Mouse (Mus musculus) kidney, embryonic 15.5 days (tissue): ENCODE results near the gene Shd. TPM values are rescaled to one million over a fixed set of nuclear protein-coding genes. Genes with fewer than 3 reads are reported as not detected.

Experiments used
- ATAC-seq: fragments of 200-750 bp; cut with Nextera tagmentation; replicated peaks from 2 replicates; pipeline ENCODE4 v1.8.0; 2017; ENCODE audit warnings: moderate TSS enrichment; ENCODE audit not compliant: low FRiP score
- H3K27ac ChIP-seq: fragments of 300-500 bp; sonication (generic); 2 replicates; pipeline ENCODE4 v1.5.1; 2015; ENCODE audit warnings: mild to moderate bottlenecking, inconsistent platforms
- H3K27me3 ChIP-seq: fragments of 300-500 bp; sonication (generic); 2 replicates; pipeline ENCODE4 v1.6.1; 2015; ENCODE audit warnings: inconsistent platforms
- H3K36me3 ChIP-seq: fragments of 300-500 bp; sonication (generic); 2 replicates; pipeline ENCODE4 v1.6.1; 2015; ENCODE audit warnings: inconsistent platforms
- H3K4me1 ChIP-seq: fragments of 300-500 bp; sonication (generic); 2 replicates; pipeline ENCODE4 v1.6.1; 2015; ENCODE audit warnings: inconsistent platforms
- H3K4me2 ChIP-seq: fragments of 300-500 bp; sonication (generic); 2 replicates; pipeline ENCODE4 v1.6.1; 2015; ENCODE audit warnings: moderate library complexity, mild to moderate bottlenecking, inconsistent platforms
- H3K4me3 ChIP-seq: fragments of 300-500 bp; sonication (generic); replicated peaks from 2 replicates; pipeline ENCODE4 v1.5.1; 2015; ENCODE audit warnings: mild to moderate bottlenecking, inconsistent platforms
- H3K9ac ChIP-seq: fragments of 300-500 bp; sonication (generic); 2 replicates; pipeline ENCODE4 v1.6.1; 2015; ENCODE audit warnings: mild to moderate bottlenecking, inconsistent platforms
- H3K9me3 ChIP-seq: fragments of 300-500 bp; sonication (generic); replicated peaks from 2 replicates; pipeline ENCODE4 v1.6.1; 2016; ENCODE audit warnings: inconsistent platforms
- WGBS: fragments of 180-500 bp; shearing (Covaris S2); methylation state at CpG from one replicate; pipeline ENCODE4 v1.1.7; 2015; ENCODE audit warnings: mixed read lengths; 5-methylcytosine and 5-hydroxymethylcytosine counted together
- polyA plus RNA-seq: library from polyadenylated mRNA; unstranded; fragments of >200 nt; fragmentation: Nextera tagmentation; extraction: Ambion mirVana; gene quantifications from 2 replicates; pipeline ENCODE4 v1.2.1, GENCODE M21; 2015

Shd gene
- polyA plus RNA-seq, 1 experiment from 2014 or later = 28.8 TPM

- H3K9me3 ChIP-seq = no peaks in the 10 kb centered on the region
- no peak overlapping the region for H3K27ac ChIP-seq
- peaks cover 31% of the 10 kb centered on the region for H3K4me1 ChIP-seq
- 96% methylated on average over 7 of the region's 7 CpGs for WGBS
- peaks cover 60% of the 10 kb centered on the region for H3K36me3 ChIP-seq
- H3K4me2 ChIP-seq = no peak overlapping the region
- H3K27me3 ChIP-seq = no peaks in the 10 kb centered on the region
- no peak overlapping the region for H3K9ac ChIP-seq
- no peak for ATAC-seq
- H3K4me3 ChIP-seq = no peak overlapping the region
These were observed 8.6 kb upstream of the Shd start for GRCm38 (mm10) chr17:55961631-55962030.

DNA sequence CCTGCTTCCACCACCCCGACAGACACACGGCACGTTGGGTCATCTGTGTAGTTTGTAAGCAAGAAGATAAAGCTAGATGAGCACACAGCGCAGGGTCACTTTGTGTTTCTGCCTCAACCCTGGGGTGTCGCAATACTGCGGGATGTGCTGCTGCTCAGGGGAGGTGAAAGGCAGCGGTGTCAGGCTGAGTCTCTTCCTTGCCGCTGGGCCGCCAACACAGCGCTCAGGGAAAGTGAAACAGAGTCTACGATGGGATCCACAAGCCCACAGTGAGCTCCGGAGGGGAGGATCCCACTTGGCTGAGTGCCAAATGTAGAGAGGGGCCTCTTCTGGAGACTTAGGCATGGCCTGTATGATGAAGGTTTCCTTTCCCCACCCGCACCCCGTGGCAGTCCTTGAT lies 7.1 kb upstream of the Shd start:
- 84% methylated on average over 14 of the region's 14 CpGs for WGBS
- Histone ChIP-seq H3K9ac (no peak overlapping the region), H3K4me3 (no peak overlapping the region), H3K27ac (no peak overlapping the region), H3K9me3 (no peaks in the 10 kb centered on the region), H3K36me3 (peaks cover 76% of the 10 kb centered on the region), H3K4me2 (no peak overlapping the region), H3K27me3 (no peaks in the 10 kb centered on the region), H3K4me1 (peaks cover 21% of the 10 kb centered on the region)
- ATAC-seq = no peak

- no peak overlapping the region for H3K27ac ChIP-seq
- 91% methylated on average over 10 of the region's 10 CpGs for WGBS
These were observed 5.8 kb upstream of the Shd start for GRCm38 (mm10) chr17:55964496-55964895.

DNA sequence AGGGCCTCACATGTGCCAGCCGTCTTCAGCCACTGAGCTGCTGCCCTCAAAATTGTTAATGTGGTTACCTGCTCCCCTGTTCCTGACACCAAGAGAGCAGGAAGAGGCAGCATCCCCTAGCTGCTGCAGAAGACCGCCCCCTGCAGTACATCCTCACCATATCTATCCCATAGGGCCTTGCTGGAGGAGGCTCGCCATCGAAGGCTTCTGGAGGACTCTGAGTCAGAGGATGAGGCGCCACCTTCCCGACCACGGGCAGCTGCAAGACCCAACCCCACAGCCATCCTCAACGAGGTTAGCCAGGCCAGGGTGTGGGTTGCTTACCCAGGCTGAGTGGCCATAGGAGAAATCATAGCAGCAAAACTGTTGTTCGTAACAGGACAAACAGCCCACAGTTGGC lies 5.3 kb upstream of the Shd start:
- no peak for ATAC-seq
- no peak overlapping the region for H3K4me2 ChIP-seq
- peaks cover 78% of the 10 kb centered on the region for H3K36me3 ChIP-seq

More at GRCm38 (mm10) chr17:55964496-55964895, 5.8 kb upstream of the Shd start:
- Histone ChIP-seq H3K9me3 (no peaks in the 10 kb centered on the region), H3K4me2 (no peak overlapping the region), H3K4me1 (peaks cover 22% of the 10 kb centered on the region), H3K36me3 (peaks cover 78% of the 10 kb centered on the region), H3K4me3 (no peak overlapping the region), H3K27me3 (no peaks in the 10 kb centered on the region), H3K9ac (no peak overlapping the region)
- ATAC-seq = no peak

DNA sequence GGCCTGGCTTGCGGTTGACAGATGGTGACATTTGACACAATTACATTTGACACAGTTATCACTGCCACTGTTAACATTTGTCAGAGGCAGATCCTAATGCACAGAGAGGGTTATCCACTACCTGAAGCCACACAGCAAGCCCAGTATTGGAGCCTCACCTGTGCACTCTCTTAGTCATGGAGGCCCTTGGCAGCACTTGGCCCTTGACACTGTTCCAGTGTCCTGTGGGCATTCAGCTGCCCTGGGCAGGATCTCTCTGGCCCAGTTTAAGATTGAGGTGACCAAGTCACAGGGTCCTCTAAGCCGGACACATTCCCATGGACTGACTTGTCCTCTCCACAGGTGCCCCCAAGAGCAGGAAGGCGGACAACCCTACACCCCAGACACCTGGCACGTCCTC lies 3.1 kb upstream of the Shd start:
- ATAC-seq = no peak
- no peak overlapping the region for H3K9ac ChIP-seq
- WGBS = 94% methylated on average over 4 of the region's 4 CpGs

More for the DNA sequence above, 5.3 kb upstream of the Shd start:
- Histone ChIP-seq H3K9me3 (no peaks in the 10 kb centered on the region), H3K4me1 (peaks cover 22% of the 10 kb centered on the region), H3K27me3 (no peaks in the 10 kb centered on the region), H3K27ac (peak overlapping the region; percentile 32; the same call in 1 of the 2 replicates), H3K9ac (no peak overlapping the region), H3K4me3 (no peak overlapping the region)
- WGBS = 83% methylated on average over 9 of the region's 9 CpGs

GRCm38 (mm10) chr17:55968210-55968609 lies 2.1 kb upstream of the Shd start:
- Histone ChIP-seq H3K27ac (0 out of 2 replicates have a peak overlapping the region, but pooled peaks have one; percentile 56), H3K9ac (no peak overlapping the region), H3K9me3 (no peaks in the 10 kb centered on the region), H3K4me2 (no peak overlapping the region), H3K4me1 (peaks cover 35% of the 10 kb centered on the region), H3K36me3 (peaks cover 51% of the 10 kb centered on the region), H3K27me3 (peaks cover 17% of the 10 kb centered on the region), H3K4me3 (no peak overlapping the region)
- WGBS = 58% methylated on average over 7 of the region's 7 CpGs
- no peak for ATAC-seq

More for the DNA sequence above, 3.1 kb upstream of the Shd start:
- H3K27me3 ChIP-seq = peaks cover 17% of the 10 kb centered on the region
- no peak overlapping the region for H3K4me3 ChIP-seq
- H3K27ac ChIP-seq = no peak overlapping the region
- peaks cover 35% of the 10 kb centered on the region for H3K4me1 ChIP-seq
- no peaks in the 10 kb centered on the region for H3K9me3 ChIP-seq
- H3K4me2 ChIP-seq = no peak overlapping the region
- H3K36me3 ChIP-seq = peaks cover 59% of the 10 kb centered on the region

- WGBS = 52% methylated on average over 14 of the region's 14 CpGs
- Histone ChIP-seq H3K27ac (peak overlapping the region; percentile 56), H3K36me3 (peaks cover 37% of the 10 kb centered on the region), H3K9ac (no peak overlapping the region), H3K4me3 (peak overlapping the region; percentile 55), H3K4me2 (peak overlapping the region; percentile 96), H3K9me3 (no peaks in the 10 kb centered on the region), H3K27me3 (peaks cover 17% of the 10 kb centered on the region), H3K4me1 (peaks cover 35% of the 10 kb centered on the region)
- no peak for ATAC-seq
These were observed 707 bp upstream of the Shd start for GRCm38 (mm10) chr17:55969560-55969959.

DNA sequence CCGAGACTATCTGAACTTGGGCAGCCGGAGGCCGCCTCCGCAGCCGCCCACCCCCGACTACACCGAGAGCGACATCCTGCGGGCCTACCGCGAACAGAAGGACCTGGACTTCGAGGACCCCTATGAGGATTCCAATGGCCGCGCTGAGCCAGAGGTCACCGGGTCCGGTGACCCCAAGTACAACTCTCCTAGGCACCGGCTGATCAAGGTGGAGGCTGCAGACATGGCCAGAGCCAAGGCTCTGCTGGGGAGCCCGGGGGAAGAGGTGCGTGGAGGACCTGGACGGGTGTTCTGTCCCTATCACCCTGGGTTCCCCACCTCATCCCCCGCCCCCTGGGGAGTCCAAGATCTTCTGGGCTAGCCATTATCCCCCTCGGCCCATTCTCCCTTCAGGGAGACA lies 1.2 kb downstream of the Shd start:
- Histone ChIP-seq H3K9me3 (no peaks in the 10 kb centered on the region), H3K9ac (no peak overlapping the region), H3K4me2 (peak overlapping the region; percentile 96), H3K27me3 (peaks cover 17% of the 10 kb centered on the region), H3K4me1 (peaks cover 36% of the 10 kb centered on the region), H3K36me3 (peaks cover 19% of the 10 kb centered on the region), H3K4me3 (peak overlapping the region; percentile 55), H3K27ac (no peak overlapping the region)
- WGBS = 33% methylated on average over 22 of the region's 22 CpGs
- no peak for ATAC-seq

DNA sequence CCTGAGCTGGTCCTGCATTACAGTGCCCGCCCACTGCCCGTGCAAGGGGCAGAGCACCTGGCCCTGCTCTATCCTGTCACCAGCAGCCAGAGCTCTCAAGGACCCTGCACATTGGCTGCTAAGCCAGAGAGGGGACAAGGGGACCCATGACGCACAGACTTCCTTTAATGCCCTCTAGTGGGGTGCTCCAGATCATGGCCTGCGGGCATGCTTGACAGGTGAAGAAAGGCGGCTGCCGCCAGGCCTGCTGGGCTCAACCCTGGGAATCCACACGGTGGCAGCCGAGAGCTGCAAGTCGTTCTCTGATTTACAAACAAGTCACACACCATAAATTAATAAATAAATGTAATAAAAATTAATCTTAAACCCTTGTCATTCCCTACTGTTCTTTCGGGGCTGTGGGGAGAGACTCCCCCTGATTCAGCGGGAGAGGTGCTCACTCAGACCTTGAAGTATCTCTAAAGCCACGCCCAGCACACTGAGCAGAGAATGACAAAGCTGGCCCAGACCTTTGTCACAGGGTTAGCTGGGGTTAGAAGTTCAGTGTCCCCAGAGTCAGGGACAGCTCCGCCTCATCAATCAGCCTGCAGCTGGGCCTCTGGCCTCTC lies 6.1 kb downstream of the Shd start:
- no peak overlapping the region for H3K27ac ChIP-seq
- no peaks in the 10 kb centered on the region for H3K36me3 ChIP-seq
- no peaks in the 10 kb centered on the region for H3K9me3 ChIP-seq
- ATAC-seq = peak; percentile 78
- H3K27me3 ChIP-seq = peaks cover 5% of the 10 kb centered on the region
- H3K9ac ChIP-seq = no peak overlapping the region
- no peak overlapping the region for H3K4me3 ChIP-seq
- H3K4me2 ChIP-seq = no peak overlapping the region
- peaks cover 10% of the 10 kb centered on the region for H3K4me1 ChIP-seq
- 14% methylated on average over 13 of the region's 13 CpGs for WGBS

DNA sequence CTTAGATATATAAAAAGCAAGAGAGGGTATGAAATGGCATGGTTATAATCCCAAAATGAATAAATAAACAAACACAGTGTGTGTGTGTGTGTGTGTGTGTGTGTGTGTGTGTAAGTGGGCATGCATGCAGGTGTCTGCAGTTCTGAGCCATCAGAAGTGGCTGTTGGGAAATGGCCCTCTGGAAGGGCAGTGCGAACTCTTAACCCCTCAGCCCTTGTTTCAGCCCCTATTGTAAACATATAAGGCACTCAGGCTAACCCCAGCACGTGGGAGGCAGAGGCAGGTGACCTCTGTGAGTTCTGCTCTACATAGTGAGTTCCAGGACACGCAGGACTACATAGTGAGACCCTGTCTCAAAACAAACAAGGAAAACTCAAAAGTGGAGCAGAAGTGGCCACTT lies 7.0 kb downstream of the Shd start:
- Histone ChIP-seq H3K9me3 (no peaks in the 10 kb centered on the region), H3K27me3 (no peaks in the 10 kb centered on the region)
- 35% methylated on average over 3 of the region's 3 CpGs for WGBS

GRCm38 (mm10) chr17:55986030-55986961 lies 16.0 kb downstream of the Shd start, which contains the start of gene Fsd1:
Gene Fsd1 (plus strand): TSS chr17:55986509.
- H3K9ac ChIP-seq = peak within 1 kb of the TSS; percentile 45
- 9% methylated on average over 34 of the region's 35 CpGs for WGBS
- ATAC-seq = peak; percentile 77

More for the DNA sequence above, 7.0 kb downstream of the Shd start:
- Histone ChIP-seq H3K9ac (no peak overlapping the region), H3K4me3 (no peak overlapping the region), H3K4me2 (no peak overlapping the region), H3K36me3 (no peaks in the 10 kb centered on the region), H3K27ac (no peak overlapping the region), H3K4me1 (peaks cover 8% of the 10 kb centered on the region)
- no peak for ATAC-seq

GRCm38 (mm10) chr17:55990278-55990898 lies 20.1 kb downstream of the Shd start:
- no peak for ATAC-seq
- Histone ChIP-seq H3K27me3 (no peaks in the 10 kb centered on the region), H3K4me3 (no peak overlapping the region), H3K4me2 (no peak overlapping the region), H3K36me3 (no peaks in the 10 kb centered on the region; the same call in 1 of the 2 replicates), H3K4me1 (peaks cover 9% of the 10 kb centered on the region), H3K9me3 (no peaks in the 10 kb centered on the region), H3K27ac (no peak overlapping the region), H3K9ac (no peak overlapping the region)
- 83% methylated on average over 8 of the region's 8 CpGs for WGBS

More at GRCm38 (mm10) chr17:55986030-55986961, 16.0 kb downstream of the Shd start, which contains the start of gene Fsd1:
- peaks cover 9% of the 10 kb centered on the region for H3K4me1 ChIP-seq
- H3K4me3 ChIP-seq = peak within 1 kb of the TSS; percentile 55
- H3K27ac ChIP-seq = no peak within 1 kb of the TSS
- no peaks in the 10 kb centered on the region for H3K27me3 ChIP-seq
- H3K36me3 ChIP-seq = no peaks in the 10 kb centered on the region; the same call in 1 of the 2 replicates
- H3K9me3 ChIP-seq = no peaks in the 10 kb centered on the region
- peak within 1 kb of the TSS; percentile 87 for H3K4me2 ChIP-seq
